Mouse (Mus musculus): Measurements from ENCODE around the gene Tpmt. TPM values are rescaled to one million over a fixed set of nuclear protein-coding genes. Genes with fewer than 3 reads are reported as not detected.

Gene Tpmt
- polyA plus RNA-seq (2012; rRNA removed) = 23.3 and 26.7 TPM in 2 replicates

GRCm38 (mm10) chr13:47044617-47044947, at the start of gene Tpmt:
TSS of gene Tpmt (minus strand) at chr13:47044737.

GRCm38 (mm10) chr13:47043030-47043680, 1.4 kb downstream of the Tpmt start, which contains the start of gene Kdm1b:
TSS of gene Kdm1b (plus strand) at chr13:47043499.

GRCm38 (mm10) chr13:47014334-47015194, 30.0 kb downstream of the Tpmt start, which contains the start of gene Nhlrc1:
TSS of gene Nhlrc1 (minus strand) at chr13:47014850.

Other genes starting within 250 kb of the Tpmt start
- 26.3 and 30.2 TPM in 2 replicates for gene Kif13a, start 114.9 kb downstream of the Tpmt start, polyA plus RNA-seq (2012; rRNA removed)
- 3.2 and 4.1 TPM in 2 replicates for gene Nhlrc1, start 29.9 kb downstream of the Tpmt start, polyA plus RNA-seq (2012; rRNA removed)
- gene Kdm1b, start 1.2 kb downstream of the Tpmt start, polyA plus RNA-seq (2012; rRNA removed) = 13.0 and 14.8 TPM in 2 replicates
- gene Dek, start 61.5 kb upstream of the Tpmt start, polyA plus RNA-seq (2012; rRNA removed) = 203 and 471 TPM in 2 replicates
- gene Rnf144b, start 77.9 kb upstream of the Tpmt start, polyA plus RNA-seq (2012; rRNA removed) = 1.0 and 1.7 TPM in 2 replicates

All from central nervous system, embryonic 11.5 days (tissue).